25 mouse cellular contexts compared by ENCODE assay signal in the genomic region with DNA sequence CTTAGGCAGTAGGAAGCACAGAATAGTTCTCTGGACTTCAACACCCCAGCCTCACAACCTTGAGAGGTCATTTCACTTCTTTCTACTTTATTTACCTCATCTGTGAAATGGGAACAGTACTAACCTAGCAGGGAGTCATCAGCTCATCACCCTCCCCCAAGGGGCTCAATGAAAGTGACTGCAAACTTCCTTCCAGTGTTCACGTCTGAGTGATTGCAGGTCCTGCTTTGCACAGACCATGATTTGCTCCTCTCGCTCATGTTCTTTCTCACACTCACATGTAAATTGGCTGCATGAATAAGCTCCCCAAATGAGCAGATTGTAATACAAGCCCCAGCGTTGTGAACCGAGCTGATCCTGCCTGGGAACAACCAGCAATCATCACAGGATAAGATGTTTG.
"Had no signal": no experiment of that assay in that cellular context is flagged by ENCODE, and none has a peak within 500 bp of the region (broad histone marks: within the 10 kb centered on the region; RNA-seq: fewer than 3 reads in every experiment).

No protein-coding gene starts in this region.

- H3K4me3 ChIP-seq: heart, embryonic 10.5 days; heart, embryonic 13.5 days; heart, embryonic 15.5 days; hindbrain, embryonic 13.5 days; hindbrain, embryonic 15.5 days; kidney, embryonic 15.5 days; limb, embryonic 13.5 days; limb, embryonic 15.5 days; liver, embryonic 12.5 days had no signal

- H3K9me3 ChIP-seq: heart, embryonic 10.5 days; heart, embryonic 13.5 days; heart, embryonic 15.5 days; hindbrain, embryonic 13.5 days; hindbrain, embryonic 15.5 days; kidney, embryonic 15.5 days; limb, embryonic 13.5 days; limb, embryonic 15.5 days; liver, embryonic 12.5 days had no signal

- H3K27me3 ChIP-seq: heart, embryonic 13.5 days; heart, embryonic 15.5 days; hindbrain, embryonic 13.5 days; hindbrain, embryonic 15.5 days; kidney, embryonic 15.5 days; limb, embryonic 13.5 days; limb, embryonic 15.5 days; liver, embryonic 12.5 days had no signal

- H3K4me1 ChIP-seq: heart, embryonic 10.5 days; heart, embryonic 13.5 days; heart, embryonic 15.5 days; hindbrain, embryonic 13.5 days; hindbrain, embryonic 15.5 days; kidney, embryonic 15.5 days; limb, embryonic 13.5 days; limb, embryonic 15.5 days; liver, embryonic 12.5 days had no signal

- H3K9ac ChIP-seq: heart, embryonic 13.5 days; heart, embryonic 15.5 days; hindbrain, embryonic 13.5 days; hindbrain, embryonic 15.5 days; kidney, embryonic 15.5 days; limb, embryonic 13.5 days; limb, embryonic 15.5 days; liver, embryonic 12.5 days had no signal

- H3K27ac ChIP-seq: heart, embryonic 10.5 days; heart, embryonic 13.5 days; heart, embryonic 15.5 days; hindbrain, embryonic 13.5 days; hindbrain, embryonic 15.5 days; hindbrain, postnatal 0 days; kidney, embryonic 15.5 days; kidney, postnatal 0 days; limb, embryonic 13.5 days; limb, embryonic 15.5 days; liver, embryonic 12.5 days had no signal

- H3K36me3 ChIP-seq: heart, embryonic 10.5 days; heart, embryonic 13.5 days; heart, embryonic 15.5 days; hindbrain, embryonic 13.5 days; hindbrain, embryonic 15.5 days; kidney, embryonic 15.5 days; limb, embryonic 13.5 days; limb, embryonic 15.5 days; liver, embryonic 12.5 days had no signal

- DNase-seq: gastrocnemius, postnatal 14 days; gastrocnemius, postnatal 36 days; heart, adult 18-20 months; heart, postnatal 14 days; heart, postnatal 36 days; kidney, adult 11 months; kidney, adult 2 months; kidney, adult 9 months; kidney, postnatal 14 days; kidney, postnatal 36 days; layer of hippocampus, adult 9-11 months; layer of hippocampus, postnatal 36 days; left cerebral cortex, postnatal 4 days had no signal

- H3K4me2 ChIP-seq: heart, embryonic 13.5 days; heart, embryonic 15.5 days; hindbrain, embryonic 13.5 days; hindbrain, embryonic 15.5 days; kidney, embryonic 15.5 days; limb, embryonic 13.5 days; limb, embryonic 15.5 days; liver, embryonic 12.5 days had no signal

- ATAC-seq: hindbrain, postnatal 0 days; intestine, embryonic 16.5 days; liver, embryonic 12.5 days had no signal
